Mouse (Mus musculus) heart, embryonic 15.5 days (tissue): ENCODE data around the gene Amdhd2. TPM values are rescaled to one million over a fixed set of nuclear protein-coding genes. Genes with fewer than 3 reads are reported as not detected.
A peak's percentile ranks its signal among the peaks of the same experiment; 100 is the strongest.

Experiments
- ATAC-seq: fragments of 200-750 bp; cut with Nextera tagmentation; replicated peaks from 2 replicates; pipeline ENCODE4 v1.8.0; 2017; ENCODE audit warnings: low read depth, moderate TSS enrichment; ENCODE audit not compliant: insufficient number of reproducible peaks, insufficient read depth, low FRiP score
- H3K27ac ChIP-seq: fragments of 300-500 bp; sonication (generic); 2 replicates; pipeline ENCODE4 v1.5.1; 2015; ENCODE audit warnings: mild to moderate bottlenecking, inconsistent platforms
- H3K27me3 ChIP-seq: fragments of 300-500 bp; sonication (generic); 2 replicates; pipeline ENCODE4 v1.6.1; 2015; ENCODE audit warnings: inconsistent platforms
- H3K36me3 ChIP-seq: fragments of 300-500 bp; sonication (generic); 2 replicates; pipeline ENCODE4 v1.6.1; 2015; ENCODE audit warnings: mild to moderate bottlenecking, inconsistent platforms
- H3K4me1 ChIP-seq: fragments of 300-500 bp; sonication (generic); replicated peaks from 2 replicates; pipeline ENCODE4 v1.6.1; 2015; ENCODE audit warnings: inconsistent platforms
- H3K4me2 ChIP-seq: fragments of 300-500 bp; sonication (generic); 2 replicates; pipeline ENCODE4 v1.6.1; 2015; ENCODE audit warnings: inconsistent platforms, mild to moderate bottlenecking, moderate library complexity
- H3K4me3 ChIP-seq: fragments of 300-500 bp; sonication (generic); 2 replicates; pipeline ENCODE4 v1.5.1; 2015; ENCODE audit warnings: mild to moderate bottlenecking, inconsistent platforms
- H3K9ac ChIP-seq: fragments of 300-500 bp; sonication (generic); 2 replicates; pipeline ENCODE4 v1.6.1; 2015; ENCODE audit warnings: mild to moderate bottlenecking, inconsistent platforms
- H3K9me3 ChIP-seq: fragments of 300-500 bp; sonication (generic); replicated peaks from 2 replicates; pipeline ENCODE4 v1.6.1; 2016; ENCODE audit warnings: inconsistent platforms
- WGBS: fragments of 180-500 bp; shearing (Covaris S2); methylation state at CpG from one replicate; pipeline ENCODE4 v1.1.7; 2015; ENCODE audit warnings: mixed read lengths; 5-methylcytosine and 5-hydroxymethylcytosine counted together
- polyA plus RNA-seq: library from polyadenylated mRNA; unstranded; fragments of >200 nt; fragmentation: Nextera tagmentation; extraction: Ambion mirVana; gene quantifications from 2 replicates; pipeline ENCODE4 v1.2.1, GENCODE M21; 2015

Amdhd2 gene
- polyA plus RNA-seq, 1 experiment from 2014 or later = 20.6 TPM

DNA sequence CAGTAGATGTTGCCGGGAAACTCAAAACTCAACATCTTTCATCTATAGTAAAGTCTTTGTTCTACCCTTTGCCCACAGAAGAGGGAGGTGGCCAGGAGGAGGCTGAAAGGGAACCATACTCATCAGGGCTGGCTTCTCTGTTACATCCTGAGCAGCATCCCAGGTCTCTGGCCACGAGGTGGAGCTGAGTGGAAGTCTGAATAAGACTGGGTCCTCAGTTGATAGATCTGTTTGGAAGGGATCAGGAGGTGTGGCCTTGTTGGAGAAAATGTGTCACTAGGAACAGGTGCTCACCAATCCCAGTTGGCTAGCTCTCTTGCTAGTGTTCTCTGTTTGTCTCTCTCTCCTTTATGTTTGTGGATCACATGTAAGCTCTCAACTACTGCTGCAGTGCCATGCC is 31.8 kb upstream of the Amdhd2 start:
- no peak overlapping the region for H3K9ac ChIP-seq
- H3K27ac ChIP-seq = no peak overlapping the region
- H3K27me3 ChIP-seq = no peaks in the 10 kb centered on the region
- peaks cover 53% of the 10 kb centered on the region for H3K4me1 ChIP-seq
- H3K4me2 ChIP-seq = no peak overlapping the region
- H3K36me3 ChIP-seq = no peaks in the 10 kb centered on the region
- no peak overlapping the region for H3K4me3 ChIP-seq
- WGBS = 57% methylated on average over 2 of the region's 2 CpGs
- ATAC-seq = no peak
- no peaks in the 10 kb centered on the region for H3K9me3 ChIP-seq

DNA sequence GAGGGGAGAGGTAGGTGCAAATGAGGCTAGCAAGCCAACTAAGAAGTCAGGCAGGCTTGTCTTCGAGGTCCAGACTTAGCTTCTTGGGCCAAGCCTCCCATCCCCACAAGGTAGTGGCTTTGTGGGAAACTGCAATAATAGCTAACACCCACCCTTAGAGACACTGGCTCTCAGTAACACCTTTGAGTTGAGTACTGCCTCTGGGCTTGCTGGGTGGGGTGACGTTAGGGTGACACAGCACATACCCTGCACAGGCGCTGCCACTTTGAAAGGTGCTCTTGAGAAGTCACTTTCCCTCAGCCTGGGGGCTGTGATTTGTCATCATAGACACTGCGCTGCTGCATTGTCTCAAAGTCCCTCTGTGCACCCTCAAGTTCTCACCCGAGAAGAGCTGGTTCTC is 30.2 kb upstream of the Amdhd2 start:
- peaks cover 40% of the 10 kb centered on the region for H3K4me1 ChIP-seq
- no peak for ATAC-seq
- 52% methylated on average over 5 of the region's 5 CpGs for WGBS

DNA sequence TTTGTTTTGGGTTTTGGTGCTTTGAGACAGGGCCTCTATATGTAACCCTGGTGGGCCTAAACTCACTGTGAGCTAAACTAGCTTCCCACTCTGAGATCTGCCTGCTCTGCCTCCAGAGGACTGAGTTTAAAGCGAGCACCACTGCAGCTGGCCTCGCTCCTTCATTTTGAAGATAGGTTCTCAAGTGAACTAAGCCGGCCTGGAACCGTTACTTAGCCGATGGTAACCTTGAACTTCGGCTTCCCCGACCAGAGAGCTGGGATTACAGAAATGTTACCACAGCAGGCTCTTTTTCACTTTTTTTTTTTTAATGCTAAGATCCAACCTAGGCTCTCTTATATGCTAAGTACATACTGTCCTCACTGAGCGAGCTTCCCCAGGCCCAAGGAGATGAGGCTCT is 29.7 kb upstream of the Amdhd2 start:
- H3K36me3 ChIP-seq = no peaks in the 10 kb centered on the region
- no peaks in the 10 kb centered on the region for H3K9me3 ChIP-seq
- peaks cover 40% of the 10 kb centered on the region for H3K4me1 ChIP-seq
- H3K4me2 ChIP-seq = no peak overlapping the region
- no peak overlapping the region for H3K4me3 ChIP-seq
- 82% methylated on average over 8 of the region's 8 CpGs for WGBS
- no peak overlapping the region for H3K27ac ChIP-seq
- ATAC-seq = no peak
- no peaks in the 10 kb centered on the region for H3K27me3 ChIP-seq
- H3K9ac ChIP-seq = no peak overlapping the region

More for the DNA sequence above, 30.2 kb upstream of the Amdhd2 start:
- Histone ChIP-seq H3K9ac (no peak overlapping the region), H3K4me2 (no peak overlapping the region), H3K27ac (no peak overlapping the region), H3K4me3 (no peak overlapping the region), H3K36me3 (no peaks in the 10 kb centered on the region), H3K27me3 (no peaks in the 10 kb centered on the region), H3K9me3 (no peaks in the 10 kb centered on the region)

- no peak for ATAC-seq
- Histone ChIP-seq H3K9ac (no peak overlapping the region), H3K9me3 (no peaks in the 10 kb centered on the region), H3K4me2 (no peak overlapping the region), H3K27me3 (no peaks in the 10 kb centered on the region), H3K4me3 (no peak overlapping the region), H3K4me1 (peaks cover 40% of the 10 kb centered on the region), H3K27ac (no peak overlapping the region), H3K36me3 (no peaks in the 10 kb centered on the region)
- 84% methylated on average over 8 of the region's 8 CpGs for WGBS
Measured at GRCm38 (mm10) chr17:24192848-24193247, 29.3 kb upstream of the Amdhd2 start.

DNA sequence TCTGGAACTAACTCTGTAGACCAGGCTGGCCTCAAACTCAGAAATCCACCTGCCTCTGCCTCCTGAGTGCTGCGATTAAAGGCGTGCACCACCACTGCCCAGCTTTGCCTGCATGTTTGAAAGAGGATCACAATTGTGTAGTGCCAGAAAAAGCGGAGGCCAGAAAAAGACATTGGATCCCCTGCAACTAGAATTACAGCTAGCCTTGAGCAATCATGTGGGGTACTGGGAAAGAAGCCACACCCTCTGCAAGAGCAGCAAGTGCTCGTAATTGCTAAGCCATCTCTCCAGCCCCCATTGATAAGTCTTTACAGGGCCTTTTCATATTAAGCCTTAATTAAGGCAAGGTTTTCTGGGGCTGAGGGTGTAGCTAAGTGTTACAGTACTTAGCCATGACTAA is 27.9 kb upstream of the Amdhd2 start:
- H3K36me3 ChIP-seq = no peaks in the 10 kb centered on the region
- no peak overlapping the region for H3K4me2 ChIP-seq
- no peaks in the 10 kb centered on the region for H3K27me3 ChIP-seq
- H3K4me3 ChIP-seq = no peak overlapping the region
- H3K9me3 ChIP-seq = no peaks in the 10 kb centered on the region
- ATAC-seq = no peak
- H3K9ac ChIP-seq = no peak overlapping the region
- H3K4me1 ChIP-seq = peaks cover 29% of the 10 kb centered on the region
- 76% methylated on average over 4 of the region's 4 CpGs for WGBS
- H3K27ac ChIP-seq = 0 out of 2 replicates have a peak overlapping the region, but pooled peaks have one; percentile 38

GRCm38 (mm10) chr17:24190934-24191333 is 27.4 kb upstream of the Amdhd2 start:
- Histone ChIP-seq H3K27me3 (no peaks in the 10 kb centered on the region), H3K9me3 (no peaks in the 10 kb centered on the region), H3K36me3 (no peaks in the 10 kb centered on the region; the same call in 1 of the 2 replicates), H3K4me1 (peaks cover 25% of the 10 kb centered on the region), H3K9ac (no peak overlapping the region), H3K4me2 (no peak overlapping the region), H3K27ac (no peak overlapping the region), H3K4me3 (no peak overlapping the region)
- ATAC-seq = no peak
- 79% methylated on average over 2 of the region's 2 CpGs for WGBS

DNA sequence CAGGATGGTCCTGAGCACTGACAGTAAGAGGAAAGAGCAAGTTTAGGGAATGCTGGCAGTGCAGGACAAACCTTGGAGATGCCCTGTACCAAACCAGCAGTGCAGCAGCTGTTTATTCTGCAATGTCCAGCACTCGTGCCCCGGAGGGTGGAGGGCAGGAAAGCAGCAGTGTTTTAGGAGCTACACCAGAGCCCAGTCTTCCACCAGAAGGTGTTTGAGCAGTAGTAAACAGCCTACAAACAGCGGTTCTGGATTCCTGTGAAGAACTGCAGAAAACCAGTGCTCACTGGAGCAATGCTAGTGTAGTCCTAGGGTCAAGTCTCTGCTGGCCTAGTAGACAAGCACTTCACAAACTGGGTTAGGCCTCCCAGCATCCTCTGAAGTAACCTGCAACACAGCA is 10.7 kb upstream of the Amdhd2 start:
- WGBS = 75% methylated on average over 3 of the region's 3 CpGs
- Histone ChIP-seq H3K27ac (no peak overlapping the region), H3K9ac (no peak overlapping the region), H3K4me3 (no peak overlapping the region), H3K36me3 (no peaks in the 10 kb centered on the region), H3K27me3 (no peaks in the 10 kb centered on the region), H3K4me1 (peaks cover 11% of the 10 kb centered on the region), H3K4me2 (no peak overlapping the region), H3K9me3 (no peaks in the 10 kb centered on the region)
- no peak for ATAC-seq

DNA sequence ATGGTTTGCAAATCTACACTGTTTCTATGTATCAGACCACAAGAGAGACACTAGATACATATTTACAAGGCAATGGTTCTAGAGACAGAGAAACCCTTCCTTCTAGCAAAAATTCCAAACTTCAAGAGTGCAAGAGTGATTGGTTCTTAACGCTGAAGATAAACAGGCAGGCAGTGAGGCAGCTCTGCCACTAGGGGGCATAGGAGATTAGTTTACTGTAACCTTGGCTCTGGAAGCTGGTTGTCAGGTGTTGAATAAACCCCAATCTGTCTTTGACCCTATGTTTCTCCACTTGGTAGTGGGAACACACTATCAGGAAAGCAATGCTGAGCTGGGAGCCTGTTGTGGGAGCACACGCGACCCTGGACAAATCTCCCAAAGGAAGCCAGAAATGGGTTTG is 9.9 kb upstream of the Amdhd2 start:
- no peaks in the 10 kb centered on the region for H3K36me3 ChIP-seq
- no peak overlapping the region for H3K4me3 ChIP-seq
- H3K4me2 ChIP-seq = no peak overlapping the region
- no peak overlapping the region for H3K27ac ChIP-seq
- H3K27me3 ChIP-seq = no peaks in the 10 kb centered on the region
- no peak overlapping the region for H3K9ac ChIP-seq
- ATAC-seq = no peak
- 2% methylated on average over 3 of the region's 3 CpGs for WGBS
- no peaks in the 10 kb centered on the region for H3K9me3 ChIP-seq
- H3K4me1 ChIP-seq = peaks cover 11% of the 10 kb centered on the region

GRCm38 (mm10) chr17:24171738-24172137 is 8.2 kb upstream of the Amdhd2 start:
- Histone ChIP-seq H3K27ac (no peak overlapping the region), H3K36me3 (peaks cover 10% of the 10 kb centered on the region), H3K4me3 (no peak overlapping the region), H3K4me1 (peaks cover 28% of the 10 kb centered on the region), H3K27me3 (no peaks in the 10 kb centered on the region), H3K9ac (no peak overlapping the region), H3K4me2 (no peak overlapping the region), H3K9me3 (no peaks in the 10 kb centered on the region)
- no peak for ATAC-seq
- 79% methylated on average over 4 of the region's 4 CpGs for WGBS

- Histone ChIP-seq H3K27ac (0 out of 2 replicates have a peak overlapping the region, but pooled peaks have one; percentile 99), H3K4me3 (no peak overlapping the region), H3K9me3 (no peaks in the 10 kb centered on the region), H3K27me3 (no peaks in the 10 kb centered on the region), H3K4me1 (peaks cover 28% of the 10 kb centered on the region), H3K4me2 (no peak overlapping the region), H3K36me3 (peaks cover 14% of the 10 kb centered on the region), H3K9ac (no peak overlapping the region)
- ATAC-seq = no peak
- WGBS = 66% methylated on average over 5 of the region's 5 CpGs
Measured at GRCm38 (mm10) chr17:24170729-24171128, 7.2 kb upstream of the Amdhd2 start.

GRCm38 (mm10) chr17:24170125-24170524 is 6.6 kb upstream of the Amdhd2 start:
- H3K9ac ChIP-seq = peak overlapping the region; percentile 89
- ATAC-seq = no peak
- H3K4me1 ChIP-seq = peaks cover 34% of the 10 kb centered on the region
- no peaks in the 10 kb centered on the region for H3K27me3 ChIP-seq
- H3K4me3 ChIP-seq = peak overlapping the region; percentile 85
- 69% methylated on average over 3 of the region's 3 CpGs for WGBS
- peak overlapping the region; percentile 99; the same call in 1 of the 2 replicates for H3K27ac ChIP-seq
- H3K9me3 ChIP-seq = no peaks in the 10 kb centered on the region
- peak overlapping the region; percentile 80 for H3K4me2 ChIP-seq
- peaks cover 17% of the 10 kb centered on the region for H3K36me3 ChIP-seq

GRCm38 (mm10) chr17:24169317-24170065 is 5.9 kb upstream of the Amdhd2 start, which contains the start of gene Atp6v0c:
Gene Atp6v0c (minus strand): TSS chr17:24169702.
- Histone ChIP-seq H3K9ac (peak within 1 kb of the TSS; percentile 89), H3K4me2 (peak within 1 kb of the TSS; percentile 80), H3K27ac (peak within 1 kb of the TSS; percentile 99), H3K4me3 (peak within 1 kb of the TSS; percentile 85), H3K36me3 (peaks cover 22% of the 10 kb centered on the region), H3K27me3 (no peaks in the 10 kb centered on the region), H3K9me3 (no peaks in the 10 kb centered on the region), H3K4me1 (peaks cover 34% of the 10 kb centered on the region)
- peak; percentile 87 for ATAC-seq
- WGBS = under 1% methylated on average over 58 of the region's 58 CpGs
